ENCODE assay signal across 8 mouse cellular contexts in genomic region chr11:115373805-115374694, GRCm38 (mm10). TPM values are rescaled to one million over a fixed set of nuclear protein-coding genes. Genes with fewer than 3 reads are reported as not detected.
DNase-seq lines count a peak whose midpoint lies in the region; ATAC-seq and TF ChIP-seq lines count a peak whose summit lies in the region.

No protein-coding gene starts in this region.

- H3K4me2 ChIP-seq in forebrain, postnatal 0 days (ENCODE audit: low read depth): peak overlapping the region; percentile 75
- H3K4me2 ChIP-seq in lung, embryonic 14.5 days: peak overlapping the region; percentile 64
- H3K4me2 ChIP-seq in neural tube, embryonic 15.5 days: peak overlapping the region; percentile 83

- H3K36me3 ChIP-seq in ES-E14 (ENCODE audit: control insufficient read depth, insufficient read depth, low read length, poor library complexity, severe bottlenecking): no peaks in the 10 kb centered on the region
- H3K36me3 ChIP-seq in forebrain, postnatal 0 days (ENCODE audit: insufficient read depth): no peaks in the 10 kb centered on the region
- no peaks in the 10 kb centered on the region for H3K36me3 ChIP-seq in lung, embryonic 14.5 days (ENCODE audit: insufficient read depth)
- no peaks in the 10 kb centered on the region for H3K36me3 ChIP-seq in neural tube, embryonic 15.5 days

- peak; percentile 92 for ATAC-seq in forebrain, postnatal 0 days
- ATAC-seq in lung, embryonic 14.5 days (ENCODE audit: insufficient read depth): no peak; the same call in none of the 2 replicates
- peak; percentile 79 for ATAC-seq in neural tube, embryonic 15.5 days (ENCODE audit: low FRiP score)

- H3K4me1 ChIP-seq in ES-E14 (ENCODE audit: control insufficient read depth in 2 of 2, insufficient read depth in 2 of 2, low read length in 2 of 2, poor library complexity in 1 of 2): peaks cover 0 to 2% of the 10 kb centered on the region in 2 experiments; a peak in 1 of 4 replicates
- peaks cover 6% of the 10 kb centered on the region for H3K4me1 ChIP-seq in forebrain, postnatal 0 days (ENCODE audit: insufficient read depth)
- H3K4me1 ChIP-seq in lung, embryonic 14.5 days (ENCODE audit: insufficient read depth): peaks cover 5% of the 10 kb centered on the region; the same call in 1 of the 2 replicates
- H3K4me1 ChIP-seq in neural tube, embryonic 15.5 days: peaks cover 17% of the 10 kb centered on the region

- H3K9me3 ChIP-seq in ES-E14 (ENCODE audit: control insufficient read depth, insufficient read depth, low read depth, low read length): no peaks in the 10 kb centered on the region
- no peaks in the 10 kb centered on the region for H3K9me3 ChIP-seq in forebrain, postnatal 0 days (ENCODE audit: low read length)
- H3K9me3 ChIP-seq in lung, embryonic 14.5 days (ENCODE audit: low read depth, low read length): no peaks in the 10 kb centered on the region
- no peaks in the 10 kb centered on the region for H3K9me3 ChIP-seq in neural tube, embryonic 15.5 days (replicated peaks)

- in situ Hi-C loops in ES-E14 (cut with MboI; ENCODE audit: low sequenced_read_pairs in 2 of 2, unreplicated experiment in 2 of 2): no loop called here

- peak; percentile 26 for TF ChIP-seq CTCF in forebrain, postnatal 0 days (IDR thresholded peaks at IDR 0.05; ENCODE audit: low read depth)
- TF ChIP-seq CTCF in lung, embryonic 14.5 days (IDR thresholded peaks at IDR 0.05; ENCODE audit: low read depth): no peak

- no peak for DNase-seq in ES-E14 (ENCODE audit: low read depth, low spot score)
- DNase-seq in cerebellum, adult 11-12 months: peak; percentile 81
- peak; percentile 85 for DNase-seq in forebrain, postnatal 0 days
- peak; percentile 69 to 75 for DNase-seq in heart, postnatal 36 days
- peak; percentile 82 to 85 for DNase-seq in layer of hippocampus, adult 8-10 months (ENCODE audit: low spot score in 2 of 2)
- DNase-seq in lung, embryonic 14.5 days: peak; percentile 86
- DNase-seq in thymus, postnatal 14 days: no peak

- intact Hi-C loops in heart, postnatal 36 days (cut with DNase I): no loop called here

- peak overlapping the region in 1 of 2 experiments; percentile 23; a peak in 2 of 4 replicates for H3K4me3 ChIP-seq in ES-E14 (ENCODE audit: insufficient read depth in 1 of 2, low read depth in 1 of 2, low read length in 2 of 2, poor library complexity in 1 of 2, severe bottlenecking in 1 of 2)
- peak overlapping the region; percentile 39 for H3K4me3 ChIP-seq in forebrain, postnatal 0 days (ENCODE audit: low read depth, low read length)
- peak overlapping the region; percentile 33 for H3K4me3 ChIP-seq in lung, embryonic 14.5 days (ENCODE audit: low read depth, low read length)
- peak overlapping the region; percentile 47 for H3K4me3 ChIP-seq in neural tube, embryonic 15.5 days (replicated peaks)

- H3K27me3 ChIP-seq in forebrain, postnatal 0 days (ENCODE audit: insufficient read depth, low read length): no peaks in the 10 kb centered on the region
- peaks cover 23% of the 10 kb centered on the region for H3K27me3 ChIP-seq in lung, embryonic 14.5 days (ENCODE audit: insufficient read depth, low read length)
- peaks cover 21% of the 10 kb centered on the region for H3K27me3 ChIP-seq in neural tube, embryonic 15.5 days (replicated peaks)

- H3K9ac ChIP-seq in ES-E14 (ENCODE audit: insufficient read depth, low read depth, low read length, poor library complexity, severe bottlenecking): no peak overlapping the region
- H3K9ac ChIP-seq in forebrain, postnatal 0 days: peak overlapping the region; percentile 72
- H3K9ac ChIP-seq in lung, embryonic 14.5 days: peak overlapping the region; percentile 41
- peak overlapping the region; percentile 59 for H3K9ac ChIP-seq in neural tube, embryonic 15.5 days (replicated peaks)

- whole genome bisulfite sequencing in forebrain, postnatal 0 days: 1% methylated on average over 30 of the region's 30 CpGs
- 1% methylated on average over 30 of the region's 30 CpGs for WGBS in lung, embryonic 14.5 days
- 1% methylated on average over 30 of the region's 30 CpGs for WGBS in neural tube, embryonic 15.5 days

- no peak overlapping the region for H3K27ac ChIP-seq in ES-E14 (ENCODE audit: insufficient read depth, low read depth, low read length, poor library complexity, severe bottlenecking)
- H3K27ac ChIP-seq in forebrain, postnatal 0 days (ENCODE audit: low read depth, low read length): peak overlapping the region; percentile 57
- no peak overlapping the region for H3K27ac ChIP-seq in lung, embryonic 14.5 days (ENCODE audit: low read depth)
- peak overlapping the region; percentile 78 for H3K27ac ChIP-seq in neural tube, embryonic 15.5 days (replicated peaks)

TF ChIP-seq in ES-E14, 5 proteins besides CTCF, POLR2A, EP300 and RAD21:
- TF ChIP-seq CHD2 (IDR thresholded peaks at IDR 0.05; ENCODE audit: low read depth, low read length) (peak; percentile 77), ZC3H11A (IDR thresholded peaks at IDR 0.05; ENCODE audit: borderline replicate concordance, low read depth, low read length) (no peak)

RNA-seq across cellular contexts. Expression of gene Hid1, which starts 6.5 kb away (rescaled TPM):
- 2.4 and 2.8 TPM in 2 replicates for total RNA-seq in ES-E14 (2012; rRNA removed)
- total RNA-seq in forebrain, postnatal 0 days (2014; rRNA removed): 52.4 and 54.5 TPM in 2 replicates
- polyA plus RNA-seq in forebrain, postnatal 0 days (2015; fragmentation: Nextera tagmentation; extraction: Ambion mirVana): 42.8 and 46.6 TPM in 2 replicates
- total RNA-seq in heart, postnatal 36 days (2021): 1 to 10 TPM; 4.2 to 4.8 TPM
- total RNA-seq in layer of hippocampus, adult 8-10 months (2022): 100 to 1,000 TPM; 104 to 119 (median 117) TPM
- 7.4 and 9.2 TPM in 2 replicates for polyA plus RNA-seq in lung, embryonic 14.5 days (2014; fragmentation: Nextera tagmentation; extraction: Ambion mirVana)
- 49.5 and 55.6 TPM in 2 replicates for polyA plus RNA-seq in neural tube, embryonic 15.5 days (2015; fragmentation: Nextera tagmentation; extraction: Ambion mirVana)

RNA-seq across cellular contexts. Expression of gene Cdr2l, which starts 7.7 kb away (rescaled TPM):
- 8.5 and 10.4 TPM in 2 replicates for total RNA-seq in ES-E14 (2012; rRNA removed)
- total RNA-seq in forebrain, postnatal 0 days (2014; rRNA removed): 43.0 and 45.8 TPM in 2 replicates
- 14.4 and 16.9 TPM in 2 replicates for polyA plus RNA-seq in forebrain, postnatal 0 days (2015; fragmentation: Nextera tagmentation; extraction: Ambion mirVana)
- total RNA-seq in heart, postnatal 36 days (2021): 1 to 10 TPM; 5.8 to 5.9 TPM
- 10 to 100 TPM; 25.7 to 29.6 (median 25.9) TPM for total RNA-seq in layer of hippocampus, adult 8-10 months (2022)
- polyA plus RNA-seq in lung, embryonic 14.5 days (2014; fragmentation: Nextera tagmentation; extraction: Ambion mirVana): 17.7 and 19.8 TPM in 2 replicates
- polyA plus RNA-seq in neural tube, embryonic 15.5 days (2015; fragmentation: Nextera tagmentation; extraction: Ambion mirVana): 21.5 and 23.9 TPM in 2 replicates

RNA-seq across cellular contexts. Expression of gene Mrpl58, which starts 29.5 kb away (rescaled TPM):
- 79.5 and 89.3 TPM in 2 replicates for total RNA-seq in ES-E14 (2012; rRNA removed)
- total RNA-seq in forebrain, postnatal 0 days (2014; rRNA removed): 82.1 and 86.1 TPM in 2 replicates
- polyA plus RNA-seq in forebrain, postnatal 0 days (2015; fragmentation: Nextera tagmentation; extraction: Ambion mirVana): 201 and 203 TPM in 2 replicates
- 100 to 1,000 TPM; 134 to 149 TPM for total RNA-seq in heart, postnatal 36 days (2021)
- 100 to 1,000 TPM; 100 to 115 (median 105) TPM for total RNA-seq in layer of hippocampus, adult 8-10 months (2022)
- polyA plus RNA-seq in lung, embryonic 14.5 days (2014; fragmentation: Nextera tagmentation; extraction: Ambion mirVana): 230 and 242 TPM in 2 replicates
- polyA plus RNA-seq in neural tube, embryonic 15.5 days (2015; fragmentation: Nextera tagmentation; extraction: Ambion mirVana): 175 and 183 TPM in 2 replicates

RNA-seq across cellular contexts. Expression of gene Otop3, which starts 39.5 kb away (rescaled TPM):
- not detected in 2 replicates for total RNA-seq in ES-E14 (2012; rRNA removed)
- 0.31 and 0.48 TPM in 2 replicates for total RNA-seq in forebrain, postnatal 0 days (2014; rRNA removed)
- 0.47 and 0.98 TPM in 2 replicates for polyA plus RNA-seq in forebrain, postnatal 0 days (2015; fragmentation: Nextera tagmentation; extraction: Ambion mirVana)
- not detected for total RNA-seq in heart, postnatal 36 days (2021)
- total RNA-seq in layer of hippocampus, adult 8-10 months (2022): under 1 TPM in 2 of 4 experiments, not detected in 2; 0.14 to 0.27 TPM
- polyA plus RNA-seq in lung, embryonic 14.5 days (2014; fragmentation: Nextera tagmentation; extraction: Ambion mirVana): 0.12 TPM in 1 of 2 replicates, not detected in the other
- 2.5 and 2.6 TPM in 2 replicates for polyA plus RNA-seq in neural tube, embryonic 15.5 days (2015; fragmentation: Nextera tagmentation; extraction: Ambion mirVana)

RNA-seq across cellular contexts. Expression of gene Atp5h, which starts 45.7 kb away (rescaled TPM):
- 275 and 342 TPM in 2 replicates for total RNA-seq in ES-E14 (2012; rRNA removed)
- 339 and 418 TPM in 2 replicates for total RNA-seq in forebrain, postnatal 0 days (2014; rRNA removed)
- 808 and 932 TPM in 2 replicates for polyA plus RNA-seq in forebrain, postnatal 0 days (2015; fragmentation: Nextera tagmentation; extraction: Ambion mirVana)
- total RNA-seq in heart, postnatal 36 days (2021): 1,000 to 10,000 TPM; 2,281 to 2,357 TPM
- 100 to 1,000 TPM; 450 to 501 (median 483) TPM for total RNA-seq in layer of hippocampus, adult 8-10 months (2022)
- polyA plus RNA-seq in lung, embryonic 14.5 days (2014; fragmentation: Nextera tagmentation; extraction: Ambion mirVana): 817 and 850 TPM in 2 replicates
- 949 and 1,025 TPM in 2 replicates for polyA plus RNA-seq in neural tube, embryonic 15.5 days (2015; fragmentation: Nextera tagmentation; extraction: Ambion mirVana)

Comparison
In these comparisons a context has a peak if more than half of its experiments do, and no peak if none do; other contexts are left out.
1. DNase-seq: peak in cerebellum, adult 11-12 months (single experiment), forebrain, postnatal 0 days (single experiment), heart, postnatal 36 days (2 of 2), layer of hippocampus, adult 8-10 months (2 of 2) and lung, embryonic 14.5 days (single experiment); none in ES-E14 (single experiment) and thymus, postnatal 14 days (single experiment).
2. H3K27ac ChIP-seq: peak in forebrain, postnatal 0 days (single experiment) and neural tube, embryonic 15.5 days (single experiment); none in ES-E14 (single experiment) and lung, embryonic 14.5 days (single experiment).
3. Peak in every context shown above with its lines, with median percentiles within 50 percentile points of each other: H3K4me2 ChIP-seq.